Mouse (Mus musculus): ENCODE data around the gene Defb25.

- TF ChIP-seq POLR2A (IDR thresholded peaks at IDR 0.05; ENCODE audit: insufficient read depth, low read depth, low read length) (no peak), CTCF (IDR thresholded peaks at IDR 0.05; ENCODE audit: insufficient read depth, low read depth, low read length) (no peak)
Observed at GRCm38 (mm10) chr2:152580612-152581011, 42.2 kb downstream of the Defb25 start.

Measured in olfactory bulb, adult 2 months (tissue).